Mouse (Mus musculus) stomach, postnatal 0 days (tissue): ENCODE results near the gene Adgrb2.

Experiments
- CTCF ChIP-seq: IDR thresholded peaks from 2 replicates; pipeline ENCODE4 v1.5.1; 2016; ENCODE audit warnings: antibody characterized with exemption, low read depth, mild to moderate bottlenecking, moderate library complexity
- EP300 ChIP-seq: optimal IDR thresholded peaks from 2 replicates; pipeline ENCODE3; 2016; ENCODE audit warnings: antibody characterized with exemption

DNA sequence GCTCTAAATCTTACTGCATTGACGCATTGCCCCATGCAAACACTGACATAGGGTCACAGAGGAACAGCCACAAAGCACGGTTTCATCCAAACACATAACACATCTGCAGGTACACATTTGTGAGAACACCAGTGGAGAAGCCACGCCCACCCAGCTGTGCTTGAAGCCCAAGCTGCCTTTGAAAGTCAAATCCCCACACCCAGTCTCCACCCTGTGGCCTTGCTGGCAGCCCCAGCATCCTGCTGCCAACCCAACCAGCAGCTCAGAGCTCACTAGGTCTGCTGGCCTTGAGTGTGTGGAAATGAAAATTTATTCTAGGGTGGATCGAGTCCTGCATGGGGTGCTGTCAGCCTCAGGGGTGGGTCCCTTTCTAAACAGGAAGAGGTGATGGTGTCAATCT lies 7.4 kb upstream of the Adgrb2 start:
- TF ChIP-seq EP300: no peak
- TF ChIP-seq CTCF: no peak
